Mouse (Mus musculus): ENCODE data around the gene Park7.

Gene Park7

DNA sequence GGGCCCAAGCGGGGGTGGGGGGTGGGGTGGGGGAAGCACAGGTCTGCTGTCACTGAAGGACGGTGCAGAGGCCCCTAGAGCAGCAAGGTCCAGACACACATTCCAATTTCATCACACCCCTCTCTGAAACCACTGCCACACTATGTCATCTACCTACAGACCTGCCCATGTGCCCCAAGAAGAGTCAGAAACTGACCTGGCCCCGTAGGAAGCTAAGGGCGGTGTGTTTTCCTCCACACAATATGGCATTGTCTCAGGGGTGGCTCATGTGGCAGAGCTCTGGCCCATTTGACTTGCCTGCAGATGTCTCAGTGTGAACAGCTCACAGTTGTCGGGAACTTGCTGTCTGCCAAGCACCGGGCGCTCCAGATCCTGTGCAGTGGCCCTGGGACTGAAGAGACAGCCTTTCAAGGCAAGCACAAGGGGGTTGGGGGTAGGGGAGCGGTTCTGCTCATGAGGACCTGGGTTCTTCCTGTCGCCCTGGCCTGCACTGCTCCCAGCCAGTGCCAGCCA is 42.0 kb downstream of the Park7 start:
- DNase-seq, result no peak

DNA sequence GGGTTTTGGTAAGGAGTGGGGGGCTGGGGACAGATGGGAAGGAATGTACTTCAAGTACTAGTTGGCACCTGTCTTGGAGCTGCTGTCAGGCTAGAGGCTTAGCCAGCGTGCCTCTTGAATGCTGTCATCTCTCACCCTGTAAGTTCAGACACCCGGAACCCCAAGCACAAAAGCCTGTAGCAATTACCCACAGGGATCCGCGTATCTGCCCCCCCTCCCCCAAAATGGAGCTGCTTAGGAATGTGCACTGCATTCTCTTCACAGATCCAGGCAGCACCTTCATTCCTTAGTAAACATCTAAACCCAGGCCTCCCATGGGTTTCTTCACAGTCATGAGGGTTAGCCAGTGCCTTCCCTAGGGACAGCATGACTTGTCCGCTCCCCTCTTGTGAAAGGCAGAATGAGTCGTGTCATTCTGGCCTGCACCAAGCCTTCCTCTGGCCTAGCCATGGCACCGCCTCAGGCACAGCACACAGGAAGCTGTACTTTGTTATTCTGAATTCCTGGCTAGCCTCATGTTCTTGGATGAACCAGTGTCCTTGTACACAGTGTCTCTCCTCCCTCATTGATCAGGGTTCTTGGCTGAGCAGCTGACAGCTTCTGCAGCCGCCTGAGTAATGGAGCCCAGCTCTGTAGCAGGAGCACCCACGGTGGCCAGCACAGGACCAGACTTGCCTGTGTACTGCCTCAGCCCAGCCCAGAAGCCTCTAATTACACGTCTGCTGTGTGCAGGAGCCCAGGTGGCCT is 42.7 kb downstream of the Park7 start:
- DNase-seq, result no peak

DNA sequence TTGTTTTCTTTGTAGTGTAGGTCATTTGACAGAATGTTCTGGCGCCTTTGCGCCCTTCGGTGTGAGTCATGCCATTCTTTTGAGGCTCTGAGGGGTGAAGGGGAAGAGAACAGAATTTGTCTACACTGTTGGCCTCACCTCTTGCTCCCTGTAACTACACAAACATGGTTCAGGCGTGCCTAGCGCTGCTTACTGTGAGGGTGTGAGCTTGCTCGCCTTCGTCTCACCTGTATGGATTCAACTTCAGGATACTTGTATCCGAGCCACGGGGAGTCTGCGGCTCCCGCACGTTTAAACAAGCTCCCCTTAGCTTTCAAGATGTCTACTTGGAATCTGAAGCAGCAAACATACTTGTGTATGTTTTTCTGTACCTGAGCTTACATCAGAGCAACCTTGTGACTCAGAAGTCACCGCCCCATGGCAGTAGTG is 43.3 kb downstream of the Park7 start:
- no peak for DNase-seq

DNA sequence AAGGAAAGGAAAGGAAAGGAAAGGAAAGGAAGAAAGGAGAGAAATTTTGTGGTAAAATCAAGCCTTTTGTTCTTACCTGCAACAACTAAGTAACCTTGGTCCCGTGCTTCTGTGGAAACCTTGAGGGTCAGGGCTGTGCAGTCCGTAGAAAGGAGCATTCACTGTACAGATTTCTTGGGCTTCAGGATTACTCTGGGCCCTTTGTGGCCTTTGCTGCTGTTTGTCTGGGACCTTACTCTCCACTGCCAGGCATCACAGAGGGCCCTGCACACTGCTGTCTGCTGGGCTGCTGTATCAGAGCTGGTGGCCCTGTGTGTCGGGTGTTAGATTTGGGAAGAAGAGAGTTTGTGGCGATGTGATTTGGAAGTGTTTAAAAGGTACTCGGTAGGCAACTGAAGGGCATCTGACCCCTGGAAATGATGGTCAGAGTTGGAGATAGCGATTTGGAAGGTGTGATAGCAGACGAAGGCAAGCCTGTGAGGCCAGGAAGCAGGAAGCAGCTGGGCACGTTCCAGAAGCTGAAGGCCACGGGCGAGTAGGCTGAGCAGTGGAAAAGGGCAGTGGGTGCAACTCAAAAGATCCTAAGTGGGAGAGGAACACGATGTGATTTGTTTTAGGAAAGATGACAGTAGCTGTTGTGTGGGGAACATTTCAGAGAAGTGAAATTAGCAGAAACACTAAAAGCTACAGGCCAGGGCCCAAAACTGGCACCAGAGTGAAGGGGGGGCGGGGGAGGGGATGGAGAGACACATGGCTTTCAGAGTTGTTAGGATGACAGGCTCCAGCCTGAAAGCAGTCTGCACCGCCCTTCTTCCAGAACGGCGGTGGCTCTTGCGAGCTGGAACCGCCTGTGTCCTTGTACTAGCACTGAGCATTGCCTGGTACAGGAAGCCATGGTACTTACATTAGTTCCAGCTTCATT is 44.7 kb downstream of the Park7 start:
- DNase-seq, result no peak

DNA sequence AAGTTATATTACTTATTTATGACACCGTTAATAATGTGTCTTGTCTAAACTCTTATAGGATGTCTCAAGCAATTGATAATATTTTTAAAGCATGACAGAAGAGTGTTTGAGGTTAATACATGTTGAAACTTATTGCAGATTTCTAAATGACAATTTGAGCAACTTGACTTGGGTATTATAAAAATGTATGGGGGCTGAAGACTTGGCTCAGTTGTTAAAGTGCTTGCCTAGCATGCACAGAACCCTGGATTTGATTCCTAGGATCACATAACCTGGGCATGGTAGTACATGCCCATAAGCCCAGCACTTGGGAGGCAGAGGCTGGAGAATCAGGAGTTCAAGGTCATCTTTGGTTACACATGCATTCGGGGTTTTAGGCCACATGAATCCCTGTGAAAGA is 45.4 kb downstream of the Park7 start:
- no peak for DNase-seq

DNA sequence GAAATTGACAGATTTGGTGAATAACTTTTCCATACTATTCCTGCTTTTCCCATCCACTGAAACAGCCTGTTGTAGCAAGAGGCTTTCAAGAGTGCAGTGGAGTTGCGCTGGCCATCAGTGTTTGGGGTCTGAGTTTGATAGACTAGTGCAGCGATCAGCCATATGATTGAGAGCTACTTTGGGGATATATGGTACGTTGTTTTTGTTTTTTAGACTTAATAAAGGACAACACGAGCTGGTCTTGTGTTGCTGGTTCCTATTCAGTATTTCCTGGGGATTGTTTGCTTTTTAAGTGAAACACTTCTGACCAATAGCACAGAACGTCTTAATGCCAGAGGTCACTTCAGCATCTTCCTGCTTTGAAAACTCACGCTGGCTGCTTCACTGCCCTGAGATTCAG is 46.1 kb downstream of the Park7 start:
- DNase-seq, result no peak

DNA sequence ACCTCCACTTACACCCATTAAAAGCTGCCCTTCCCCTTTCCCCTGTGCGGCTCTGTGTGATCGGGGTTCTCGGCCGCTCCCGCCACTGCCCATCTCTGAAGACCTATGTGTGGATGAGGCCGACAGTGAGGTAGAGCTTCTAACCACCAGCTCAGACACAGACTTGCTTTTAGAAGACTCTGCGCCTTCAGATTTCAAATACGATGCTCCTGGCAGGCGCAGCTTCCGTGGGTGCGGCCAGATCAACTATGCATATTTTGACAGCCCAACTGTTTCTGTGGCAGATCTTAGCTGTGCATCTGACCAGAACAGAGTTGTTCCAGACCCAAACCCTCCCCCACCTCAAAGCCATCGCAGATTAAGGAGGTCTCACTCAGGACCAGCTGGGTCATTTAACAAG is 47.7 kb downstream of the Park7 start:
- no peak for DNase-seq

DNA sequence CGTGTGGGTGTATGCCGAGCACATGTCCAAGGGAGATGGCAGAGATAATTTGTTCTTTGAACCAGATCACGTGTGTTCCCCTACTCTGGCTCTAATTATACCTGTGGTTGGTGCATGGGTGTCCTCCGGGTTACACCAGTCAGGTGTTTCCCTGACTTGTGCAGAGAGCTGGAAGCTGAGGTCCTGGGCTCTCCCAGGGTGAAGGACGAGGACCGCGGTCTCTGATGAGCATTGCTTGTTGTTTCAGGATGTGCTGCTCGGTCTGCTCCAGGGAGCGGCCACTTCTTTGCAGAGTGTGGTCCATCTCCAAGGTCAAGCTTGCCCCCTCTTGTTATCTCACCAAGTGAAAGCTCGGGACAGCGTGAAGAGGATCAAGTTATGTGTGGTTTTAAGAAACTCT is 48.2 kb downstream of the Park7 start:
- DNase-seq, result no peak

DNA sequence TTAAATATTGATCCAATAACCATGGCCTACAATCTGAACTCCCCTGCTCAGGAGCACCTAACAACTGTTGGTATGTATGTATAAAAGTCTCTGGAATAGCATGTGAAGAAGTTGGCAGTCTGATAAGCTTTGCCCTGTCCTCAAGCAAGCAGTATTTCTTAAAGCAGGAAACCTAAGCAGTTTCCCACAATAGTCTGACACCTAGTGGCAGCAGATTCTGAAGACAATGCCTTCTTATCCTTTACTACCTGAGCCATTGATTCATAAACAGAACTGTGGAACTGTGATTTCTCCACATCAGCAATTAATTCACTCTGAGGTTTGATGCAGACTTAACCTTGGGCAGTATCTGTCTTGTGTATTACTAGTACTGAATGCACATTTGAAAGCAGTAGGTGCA is 48.9 kb downstream of the Park7 start:
- peak; percentile 50 for DNase-seq

DNA sequence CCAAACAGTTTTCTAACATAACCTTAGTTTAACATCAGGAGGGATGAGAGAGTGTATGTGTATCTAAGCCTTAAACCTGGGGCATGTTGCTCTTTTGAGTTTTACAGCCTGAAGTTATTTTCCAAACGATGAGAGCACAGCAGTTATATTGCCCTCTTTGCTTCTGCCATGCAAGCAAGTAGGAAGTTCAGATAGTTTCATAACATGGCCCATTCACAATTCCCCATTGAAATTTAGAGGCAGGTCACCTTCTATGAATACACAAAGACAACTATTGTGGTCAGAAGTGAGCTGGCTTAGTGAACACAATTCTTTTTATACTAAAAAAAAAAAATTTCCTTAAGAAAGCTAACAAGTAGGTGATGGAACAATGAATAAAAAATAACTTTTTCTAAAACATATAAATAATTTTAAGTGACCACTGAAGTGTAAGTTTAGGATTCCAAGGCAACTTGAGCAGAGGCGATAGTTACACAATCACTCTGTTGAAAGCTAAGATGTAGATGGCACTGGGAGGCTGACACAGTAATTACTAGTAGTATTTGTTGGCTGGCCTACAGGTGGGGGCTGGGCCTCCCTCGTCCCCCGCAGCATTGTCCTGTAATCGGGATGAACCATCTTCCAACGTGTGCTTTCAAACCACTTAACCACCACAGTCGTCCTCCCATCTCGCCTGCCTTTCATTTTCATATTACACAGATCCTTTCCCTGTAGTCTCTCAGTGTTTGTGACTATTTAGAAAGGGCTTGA is 51.4 kb downstream of the Park7 start:
- DNase-seq, result no peak

DNA sequence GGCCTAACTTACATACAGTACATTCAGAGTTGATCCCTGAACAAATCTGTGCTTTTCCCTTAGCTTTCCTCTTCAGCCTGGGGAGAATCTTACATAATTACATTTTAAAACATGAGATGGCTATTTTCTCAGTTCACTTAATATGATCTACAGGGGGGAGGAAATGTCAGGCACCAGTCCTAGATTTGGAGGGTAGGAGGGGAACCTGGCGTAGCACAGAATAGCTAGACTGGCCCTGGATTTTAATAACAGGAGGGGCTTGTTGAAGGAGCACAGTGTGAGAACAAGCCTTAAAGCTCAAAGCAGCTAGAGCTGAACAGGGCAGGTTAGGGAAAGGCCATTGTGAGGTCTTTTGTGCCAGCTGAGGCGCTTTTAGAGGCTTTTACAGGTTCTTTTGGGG is 53.1 kb downstream of the Park7 start:
- no peak for DNase-seq

DNA sequence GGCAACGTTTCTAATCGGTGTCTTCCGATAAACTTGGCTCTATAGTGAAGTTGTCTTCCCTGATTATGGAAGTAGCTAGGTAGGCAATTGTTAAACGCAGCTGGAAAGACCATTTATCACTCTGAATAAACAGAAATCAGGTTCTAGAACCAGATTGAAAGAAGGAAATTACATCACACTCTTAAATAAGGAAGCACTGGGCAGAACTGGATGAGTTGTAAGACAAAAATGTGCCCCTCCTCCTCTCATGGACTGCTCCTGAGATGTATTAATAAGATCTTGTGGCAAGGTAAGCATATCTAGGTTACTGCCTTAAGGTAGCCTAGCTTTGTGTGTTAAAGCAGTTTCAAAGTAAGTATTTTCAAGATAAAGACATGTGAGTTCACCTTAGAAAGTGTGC is 53.7 kb downstream of the Park7 start:
- DNase-seq, result no peak

DNA sequence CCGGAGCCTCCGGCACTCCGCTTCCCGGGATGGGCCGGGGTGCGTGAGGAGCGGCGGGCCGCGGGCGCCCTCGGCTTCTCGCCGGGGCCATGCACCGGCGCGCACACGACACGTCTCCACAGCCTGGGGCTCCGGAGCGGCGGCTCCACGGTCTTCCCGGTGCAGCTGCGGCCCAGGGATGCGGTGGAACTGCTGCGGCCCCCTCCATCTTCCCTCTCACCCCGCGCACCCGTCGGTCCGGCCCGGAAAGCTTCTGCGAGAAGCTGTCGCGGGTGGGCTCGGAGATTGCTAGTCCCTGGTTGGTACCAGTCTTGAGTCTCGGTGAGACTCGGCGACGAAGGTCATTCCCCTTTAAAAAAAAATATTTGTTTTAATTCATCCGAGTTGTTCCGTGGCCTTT is 58.9 kb downstream of the Park7 start:
- no peak for DNase-seq

DNA sequence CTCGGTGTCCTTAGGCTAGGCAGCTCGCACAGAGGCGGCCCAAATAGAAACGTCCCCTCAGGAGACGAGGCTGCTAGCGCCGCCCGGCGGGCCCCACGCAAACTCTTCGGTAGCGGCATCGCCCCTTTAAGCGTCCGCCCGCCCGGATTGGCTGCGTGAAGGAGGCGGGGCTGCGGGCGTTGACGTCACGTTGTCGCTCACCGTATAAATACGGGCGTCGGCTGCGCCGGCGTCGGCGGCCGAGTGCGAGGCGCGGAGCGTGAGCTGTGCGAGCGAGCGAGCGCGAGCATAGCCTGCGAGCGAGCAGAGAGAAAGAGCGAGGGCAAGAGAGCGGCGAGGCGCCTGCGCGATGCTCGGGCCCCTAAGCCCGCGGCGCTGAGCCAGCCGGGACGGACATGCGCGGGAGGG is 59.4 kb downstream of the Park7 start:
- peak; percentile 98 for DNase-seq

DNA sequence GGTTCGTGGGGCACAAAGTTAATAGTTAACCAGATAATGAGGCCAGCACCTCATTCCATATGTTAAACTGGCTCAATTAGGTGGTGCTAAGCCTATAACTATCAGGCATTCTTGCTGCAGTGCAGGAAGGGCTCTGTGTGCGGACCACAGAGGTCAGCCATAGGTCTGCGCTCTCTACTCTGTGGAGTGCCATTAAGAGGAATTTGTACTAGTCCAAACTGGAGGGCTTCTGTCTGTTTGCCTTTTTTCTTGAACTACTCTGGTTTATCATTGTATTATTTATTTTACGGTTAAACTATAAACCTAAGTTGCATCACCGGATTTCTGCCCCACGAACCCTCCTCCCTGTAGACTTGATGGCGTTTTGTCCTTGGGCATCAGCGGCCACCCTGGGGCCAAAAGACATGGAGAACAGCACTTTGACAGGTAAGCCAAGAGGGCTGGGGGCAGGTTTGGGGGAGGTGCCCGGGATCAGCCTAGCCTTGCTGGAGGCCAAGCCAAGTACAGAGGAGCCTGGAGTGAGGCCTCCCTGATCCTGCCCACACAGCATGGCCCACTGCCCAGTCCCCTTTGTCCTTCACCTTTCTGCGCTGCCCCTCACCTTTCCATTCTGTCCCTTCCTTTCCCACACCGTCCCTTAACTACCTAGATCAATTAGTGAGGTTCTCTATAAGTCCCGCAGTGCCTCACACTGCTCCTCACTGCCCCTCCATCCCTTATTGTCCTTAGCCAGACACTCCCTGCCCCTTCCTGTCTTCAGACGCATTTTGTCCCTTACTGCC is 60.4 kb downstream of the Park7 start, which contains the start of gene Errfi1:
Gene Errfi1, plus strand, starts transcription at position 240 of the 782 bp plus-strand sequence.
- DNase-seq, result peak; percentile 10

DNA sequence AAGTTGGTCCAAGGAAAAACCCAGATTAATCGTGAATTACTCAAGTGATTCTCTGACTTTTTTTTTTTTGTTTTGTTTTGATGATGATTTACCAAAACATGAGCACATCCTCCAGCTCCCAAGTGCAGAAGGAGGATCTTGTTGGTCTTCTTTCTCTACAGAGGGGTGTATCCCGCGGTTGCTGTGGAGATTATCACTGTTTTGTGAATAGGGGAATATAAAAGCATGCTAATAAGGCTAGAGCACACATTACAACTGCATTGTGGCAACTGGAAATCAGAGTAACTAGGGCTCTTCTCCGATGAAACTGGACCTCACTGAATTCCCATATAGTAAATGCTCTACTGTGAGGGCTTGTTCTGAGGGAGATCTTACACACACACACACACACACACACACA is 61.8 kb downstream of the Park7 start:
- DNase-seq, result no peak

DNA sequence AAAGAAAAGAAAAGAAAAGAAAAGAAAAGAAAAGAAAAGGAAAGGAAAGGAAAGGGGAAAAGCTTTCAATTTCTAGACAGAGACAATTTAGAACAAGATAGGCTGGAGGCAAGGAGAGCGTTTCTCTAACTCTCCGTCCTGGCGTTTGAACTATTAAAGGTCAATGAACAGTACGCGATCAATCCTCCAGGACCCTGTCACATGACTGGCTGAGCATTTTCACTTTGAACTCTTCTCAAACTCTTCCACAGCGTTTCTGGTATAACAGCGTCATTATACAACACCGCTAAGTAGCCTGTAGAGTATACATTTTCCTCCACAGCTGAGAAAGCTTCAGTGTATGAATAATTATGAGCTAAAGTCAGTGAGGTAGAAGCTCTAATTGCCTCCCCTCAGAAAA is 62.2 kb downstream of the Park7 start:
- no peak for DNase-seq

DNA sequence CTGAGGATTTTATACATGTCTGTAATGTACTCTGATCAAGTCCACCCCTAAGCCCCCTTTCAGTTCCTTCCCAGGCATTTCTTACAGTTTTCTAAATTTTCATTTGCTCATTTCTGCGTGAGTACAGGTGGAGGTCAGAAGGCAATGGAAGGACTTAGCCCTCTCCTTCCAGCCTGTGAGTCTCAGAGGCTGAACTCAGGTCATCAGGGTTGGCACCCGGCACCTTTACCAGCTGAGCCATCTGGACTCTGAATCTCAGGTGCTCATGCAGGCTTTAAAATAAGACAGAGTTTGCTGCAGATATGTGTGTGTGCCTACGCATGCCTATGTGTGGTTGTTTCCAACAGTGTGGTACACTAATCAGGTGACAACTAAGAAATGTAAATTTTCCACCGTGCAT is 63.3 kb downstream of the Park7 start:
- no peak for DNase-seq

DNA sequence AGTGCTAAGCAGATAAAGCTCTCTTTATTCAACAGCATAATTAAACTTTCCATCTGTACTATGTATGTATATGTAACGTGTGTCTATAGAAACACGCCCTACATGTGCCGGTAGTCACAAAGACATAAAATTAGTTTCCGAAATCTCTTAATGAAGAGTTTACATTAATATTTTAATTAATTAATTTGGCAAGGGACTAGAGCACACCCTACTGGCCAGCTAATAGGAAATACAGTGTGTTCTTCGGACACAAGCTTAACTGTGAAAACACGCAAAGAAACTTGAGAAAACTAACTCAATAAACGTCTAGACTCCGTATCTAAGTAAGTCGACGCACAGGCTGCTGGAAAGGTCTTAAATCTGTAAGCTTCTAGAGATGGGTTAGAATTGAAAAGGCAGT is 64.3 kb downstream of the Park7 start:
- DNase-seq, result no peak
